Mouse (Mus musculus) stomach, postnatal 0 days (tissue): ENCODE data around the gene B3gat2.

Experiments used
- CTCF ChIP-seq: IDR thresholded peaks from 2 replicates; pipeline ENCODE4 v1.5.1; 2016; ENCODE audit warnings: antibody characterized with exemption, low read depth, mild to moderate bottlenecking, moderate library complexity
- EP300 ChIP-seq: optimal IDR thresholded peaks from 2 replicates; pipeline ENCODE3; 2016; ENCODE audit warnings: antibody characterized with exemption

- no peak for TF ChIP-seq CTCF
- no peak for TF ChIP-seq EP300
Observed at GRCm38 (mm10) chr1:23821615-23822014, 60.1 kb downstream of the B3gat2 start.
